Mouse (Mus musculus) CH12.LX (cell line): Measurements from ENCODE around the gene Mgp. TPM values are rescaled to one million over a fixed set of nuclear protein-coding genes. Genes with fewer than 3 reads are reported as not detected.

ENCODE experiments used
- DNase-seq: peaks from one replicate; pipeline ENCODE4 v3.0.0-alpha.2; 2013; ENCODE audit errors: extremely low read depth
- H3K27ac ChIP-seq: 2 replicates; pipeline ENCODE4 v1.5.1; 2012; ENCODE audit warnings: low read depth, mild to moderate bottlenecking, control low read depth, moderate library complexity; ENCODE audit not compliant: insufficient read depth
- H3K27me3 ChIP-seq: replicated peaks from 2 replicates; pipeline ENCODE3; 2012; ENCODE audit warnings: inconsistent platforms
- H3K36me3 ChIP-seq, 2 experiments: replicated peaks in 1 of 2; 2 replicates each; pipeline versions ENCODE3 to v1.6.1; 2012; ENCODE audit warnings: inconsistent platforms in 1 of 2, low read length in 1 of 2, mild to moderate bottlenecking in 1 of 2, mixed read lengths in 1 of 2, moderate library complexity in 1 of 2; ENCODE audit not compliant: control insufficient read depth in 1 of 2, insufficient read depth in 1 of 2
- H3K4me1 ChIP-seq, 2 experiments: 2 replicates each; pipeline ENCODE4 v1.6.1; 2012; ENCODE audit warnings: inconsistent platforms in 1 of 2, moderate library complexity in 1 of 2; ENCODE audit not compliant: insufficient read depth in 2 of 2, control insufficient read depth in 1 of 2
- H3K4me2 ChIP-seq: 2 replicates; pipeline ENCODE4 v1.6.1; 2012; ENCODE audit warnings: low read depth, mild to moderate bottlenecking, control low read depth; ENCODE audit not compliant: poor library complexity, insufficient read depth, severe bottlenecking
- H3K4me3 ChIP-seq, 3 experiments: fragments of 150-350 bp in 1 of 3; sonication (generic) in 1 of 3; replicated peaks in 1 of 3; 2 replicates each; pipeline versions ENCODE3 to v1.5.1; 2011 to 2012; ENCODE audit warnings: low read depth in 2 of 3, low read length in 2 of 3, mild to moderate bottlenecking in 2 of 3, moderate library complexity in 2 of 3, control low read depth in 1 of 3, improper control_type of control experiment in 1 of 3, inconsistent platforms in 1 of 3, mixed read lengths in 1 of 3; ENCODE audit not compliant: poor library complexity in 1 of 3
- H3K79me2 ChIP-seq: replicated peaks from 2 replicates; pipeline ENCODE4 v1.6.1; 2012; ENCODE audit warnings: mild to moderate bottlenecking, moderate library complexity; ENCODE audit not compliant: control insufficient read depth, poor library complexity, insufficient read depth, severe bottlenecking; ENCODE audit errors: extremely low read depth
- H3K9ac ChIP-seq: 2 replicates; pipeline ENCODE4 v1.6.1; 2012; ENCODE audit warnings: low read depth, mild to moderate bottlenecking, control low read depth, moderate library complexity; ENCODE audit not compliant: insufficient read depth
- H3K9me3 ChIP-seq: replicated peaks from 2 replicates; pipeline ENCODE3; 2012; ENCODE audit warnings: low read length, inconsistent platforms, mixed read lengths
- CHD2 ChIP-seq: IDR thresholded peaks from 2 replicates; pipeline ENCODE4 v1.6.1; 2011; ENCODE audit warnings: low read length, improper control_type of control experiment
- ELF1 ChIP-seq: IDR thresholded peaks from 2 replicates; pipeline ENCODE4 v1.6.1; 2014; ENCODE audit warnings: low read depth, mild to moderate bottlenecking, inconsistent platforms, low read length, improper control_type of control experiment
- GABPA ChIP-seq: IDR thresholded peaks from 2 replicates; pipeline ENCODE4 v1.6.1; 2012; ENCODE audit warnings: low read depth, low read length, improper control_type of control experiment, inconsistent platforms; ENCODE audit not compliant: insufficient replicate concordance
- HCFC1 ChIP-seq: IDR thresholded peaks from 2 replicates; pipeline ENCODE4 v1.6.1; 2012; ENCODE audit warnings: low read depth, mild to moderate bottlenecking, inconsistent platforms, low read length, improper control_type of control experiment
- IRF4 ChIP-seq: IDR thresholded peaks from 2 replicates; pipeline ENCODE4 v1.6.1; 2014; ENCODE audit warnings: low read depth, mild to moderate bottlenecking, inconsistent platforms, low read length, improper control_type of control experiment
- JUN ChIP-seq: IDR thresholded peaks from 2 replicates; pipeline ENCODE4 v1.6.1; 2011; ENCODE audit warnings: low read depth, mild to moderate bottlenecking, low read length, improper control_type of control experiment, moderate library complexity; ENCODE audit not compliant: insufficient read depth
- MAFK ChIP-seq: IDR thresholded peaks from 2 replicates; pipeline ENCODE4 v1.6.1; 2011; ENCODE audit warnings: low read length, improper control_type of control experiment; ENCODE audit not compliant: insufficient replicate concordance
- MAZ ChIP-seq: IDR thresholded peaks from 2 replicates; pipeline ENCODE4 v1.6.1; 2012; ENCODE audit warnings: low read depth, mild to moderate bottlenecking, inconsistent platforms, low read length, improper control_type of control experiment, moderate library complexity
- MEF2A ChIP-seq: IDR thresholded peaks from 2 replicates; pipeline ENCODE4 v1.6.1; 2014; ENCODE audit warnings: low read depth, mild to moderate bottlenecking, inconsistent platforms, low read length, improper control_type of control experiment, borderline replicate concordance
- MYC ChIP-seq: IDR thresholded peaks from 2 replicates; pipeline ENCODE4 v1.6.1; 2011; ENCODE audit warnings: low read depth, mild to moderate bottlenecking, improper control_type of control experiment, low read length
- NELFE ChIP-seq: IDR thresholded peaks from 2 replicates; pipeline ENCODE4 v1.6.1; 2011; ENCODE audit warnings: low read depth, low read length, improper control_type of control experiment
- SMC3 ChIP-seq: IDR thresholded peaks from 2 replicates; pipeline ENCODE4 v1.6.1; 2011; ENCODE audit warnings: low read depth, low read length, improper control_type of control experiment
- TCF12 ChIP-seq: IDR thresholded peaks from 2 replicates; pipeline ENCODE4 v1.6.1; 2014; ENCODE audit warnings: low read depth, mild to moderate bottlenecking, inconsistent platforms, low read length, improper control_type of control experiment
- USF1 ChIP-seq: IDR thresholded peaks from 2 replicates; pipeline ENCODE4 v1.6.1; 2014; ENCODE audit warnings: low read depth, mild to moderate bottlenecking, inconsistent platforms, low read length, improper control_type of control experiment
- ZC3H11A ChIP-seq: IDR thresholded peaks from 2 replicates; pipeline ENCODE4 v1.6.1; 2012; ENCODE audit warnings: low read depth, mild to moderate bottlenecking, inconsistent platforms, low read length, improper control_type of control experiment
- ZNF384 ChIP-seq: IDR thresholded peaks from 2 replicates; pipeline ENCODE4 v1.6.1; 2012; ENCODE audit warnings: low read depth, low read length, improper control_type of control experiment, inconsistent platforms
- dilution Hi-C: fragments of 300-500 bp; cut with MboI; formaldehyde crosslinking; loops from 2 replicates; pipeline ENCODE4 v1.14.3; 2020; ENCODE audit warnings: low sequenced_read_pairs; ENCODE audit not compliant: extremely low pct_unique_long_range_greater_than_20kb, extremely low pct_ligation_motif_present
- in situ Hi-C: fragments of 300-500 bp; cut with MboI; formaldehyde crosslinking; loops from 3 replicates; pipeline ENCODE4 v1.14.3; 2019; ENCODE audit warnings: low sequenced_read_pairs, low pct_ligation_motif_present, low pct_unique_long_range_greater_than_20kb, mixed read lengths
- polyA plus RNA-seq: library from polyadenylated mRNA; unstranded; fragments of >175 nt; gene quantifications from 2 replicates; pipeline ENCODE4 v1.2.1, GENCODE M21; 2012; ENCODE audit warnings: low read depth; ENCODE audit not compliant: insufficient read length
- total RNA-seq, 2 experiments: library from RNA; depleted of rRNA; stranded (reverse); fragments of 300-350 nt in 1 of 2; fragments of >200 nt in 1 of 2; gene quantifications; 2 replicates each; pipeline ENCODE4 v1.2.3; 2012 to 2014

The Mgp gene
- total and polyA plus RNA-seq, 3 experiments = not detected

- Histone ChIP-seq H3K9me3 (no peaks in the 10 kb centered on the region), H3K4me2 (no peak overlapping the region), H3K4me1 (peaks cover 2 to 53% of the 10 kb centered on the region in 2 experiments; a peak in 3 of 4 replicates), H3K36me3 (peaks cover 38 to 83% of the 10 kb centered on the region in 2 experiments), H3K9ac (no peak overlapping the region)
- TF ChIP-seq HCFC1 (no peak), ZNF384 (no peak), SMC3 (no peak), IRF4 (no peak), MYC (no peak), CHD2 (no peak), MAFK (no peak), TCF12 (no peak), GABPA (no peak), ELF1 (no peak), MEF2A (no peak), USF1 (no peak), NELFE (no peak), ZC3H11A (no peak), MAZ (no peak)
- TF ChIP-seq, all 38 proteins: peak for 0
- H3K4me3 ChIP-seq = no peak overlapping the region
- in situ Hi-C loops (no loop called here), dilution Hi-C loops (no loop called here)
- no peaks in the 10 kb centered on the region for H3K27me3 ChIP-seq
- no peak overlapping the region for H3K27ac ChIP-seq
- peaks cover 10% of the 10 kb centered on the region for H3K79me2 ChIP-seq
- no peak for DNase-seq
Measured at GRCm38 (mm10) chr6:136844903-136845302, 30.7 kb downstream of the Mgp start.

DNA sequence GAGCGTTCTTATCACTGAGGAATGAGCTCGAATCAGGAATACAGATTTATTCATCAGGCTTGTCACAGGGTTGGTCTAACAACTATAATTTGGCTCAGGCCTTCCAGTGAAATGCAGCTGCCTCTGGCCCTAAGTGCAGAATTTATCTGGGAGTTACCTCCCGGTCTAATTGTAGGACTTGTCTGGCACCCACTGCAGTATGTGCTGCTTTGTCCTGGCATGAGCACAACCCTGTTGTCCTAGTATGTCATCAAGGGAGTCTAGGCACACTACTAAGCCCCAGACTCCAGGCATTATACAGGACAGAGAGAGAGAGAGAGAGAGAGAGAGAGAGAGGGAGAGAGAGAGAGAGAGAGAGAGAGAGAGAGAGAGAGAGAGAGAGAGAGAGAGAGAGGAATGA lies 38.3 kb downstream of the Mgp start:
- Histone ChIP-seq H3K9me3 (no peaks in the 10 kb centered on the region), H3K4me3 (no peak overlapping the region)
- dilution Hi-C loops = no loop called here
- TF ChIP-seq JUN = no peak
- no peak for TF ChIP-seq USF1
- TF ChIP-seq IRF4 = no peak
- no peak for TF ChIP-seq ZNF384
- TF ChIP-seq, all 38 proteins: peak for 0
- Histone ChIP-seq H3K36me3 (peaks cover 54 to 83% of the 10 kb centered on the region in 2 experiments), H3K27me3 (no peaks in the 10 kb centered on the region), H3K4me2 (no peak overlapping the region), H3K27ac (no peak overlapping the region), H3K79me2 (peaks cover 23% of the 10 kb centered on the region), H3K9ac (no peak overlapping the region), H3K4me1 (peaks cover 8 to 45% of the 10 kb centered on the region in 2 experiments)
- in situ Hi-C loops = loop anchor here (10.0 kb wide), 1 partner anchor 127 kb away; no protein-coding TSS in a partner anchor
- no peak for DNase-seq
